Mouse (Mus musculus) heart, postnatal 4 days (tissue): Measurements from ENCODE around the gene Plekhm1. TPM values are rescaled to one million over a fixed set of nuclear protein-coding genes. Genes with fewer than 3 reads are reported as not detected.
"Not testable (repeated sequence)": the region's sequence is repeated elsewhere in the genome, so short reads cannot be mapped to it uniquely, and the experiment has no call there.

Source experiments
- DNase-seq: peaks from one replicate; pipeline ENCODE4 v3.0.0; 2021
- total RNA-seq, 2 experiments: library from RNA; stranded (reverse); gene quantifications; 2 replicates each; pipeline ENCODE4 v1.2.3; 2021

Plekhm1 gene
- total RNA-seq = 1 to 10 TPM; 8.6 to 9.5 TPM

- peak; percentile 96 for DNase-seq
Measured at GRCm38 (mm10) chr11:103411981-103412949, at the start of gene Plekhm1. TSS of gene Plekhm1 (minus strand) at chr11:103412687.

- not testable (repeated sequence) for DNase-seq
Measured at GRCm38 (mm10) chr11:103451105-103451504, 38.6 kb upstream of the Plekhm1 start.

GRCm38 (mm10) chr11:103449721-103450120 lies 37.2 kb upstream of the Plekhm1 start:
- DNase-seq = not testable (repeated sequence)

GRCm38 (mm10) chr11:103443678-103444077 lies 31.2 kb upstream of the Plekhm1 start:
- DNase-seq = no peak

- no peak for DNase-seq
Measured at GRCm38 (mm10) chr11:103436282-103436681, 23.8 kb upstream of the Plekhm1 start.

- no peak for DNase-seq
Measured at GRCm38 (mm10) chr11:103425031-103425430, 12.5 kb upstream of the Plekhm1 start.

GRCm38 (mm10) chr11:103419667-103420066 lies 7.2 kb upstream of the Plekhm1 start:
- DNase-seq = no peak

- DNase-seq = no peak
Measured at GRCm38 (mm10) chr11:103419226-103419625, 6.7 kb upstream of the Plekhm1 start.

- DNase-seq = no peak
Measured at GRCm38 (mm10) chr11:103413516-103413915, 1.0 kb upstream of the Plekhm1 start.

- no peak for DNase-seq
Measured at GRCm38 (mm10) chr11:103412950-103413423, 500 bp upstream of the Plekhm1 start.

GRCm38 (mm10) chr11:103411301-103411700 lies 1.2 kb downstream of the Plekhm1 start:
- DNase-seq = no peak

- DNase-seq = no peak
Measured at GRCm38 (mm10) chr11:103408880-103409279, 3.6 kb downstream of the Plekhm1 start.

- DNase-seq = not testable (repeated sequence)
Measured at GRCm38 (mm10) chr11:103407136-103407535, 5.4 kb downstream of the Plekhm1 start.

- peak; percentile 17 for DNase-seq
Measured at GRCm38 (mm10) chr11:103406551-103406950, 5.9 kb downstream of the Plekhm1 start.

- DNase-seq = no peak
Measured at GRCm38 (mm10) chr11:103405814-103406213, 6.7 kb downstream of the Plekhm1 start.

GRCm38 (mm10) chr11:103404618-103405017 lies 7.9 kb downstream of the Plekhm1 start:
- DNase-seq = no peak

- no peak for DNase-seq
Measured at GRCm38 (mm10) chr11:103403776-103404175, 8.7 kb downstream of the Plekhm1 start.

- DNase-seq = no peak
Measured at GRCm38 (mm10) chr11:103402738-103403137, 9.7 kb downstream of the Plekhm1 start.

GRCm38 (mm10) chr11:103402198-103402597 lies 10.3 kb downstream of the Plekhm1 start:
- peak; percentile 68 for DNase-seq

GRCm38 (mm10) chr11:103399986-103400385 lies 12.5 kb downstream of the Plekhm1 start:
- DNase-seq = no peak

GRCm38 (mm10) chr11:103399050-103399449 lies 13.4 kb downstream of the Plekhm1 start:
- peak; percentile 31 for DNase-seq

- no peak for DNase-seq
Measured at GRCm38 (mm10) chr11:103396682-103397081, 15.8 kb downstream of the Plekhm1 start.

GRCm38 (mm10) chr11:103396236-103396635 lies 16.3 kb downstream of the Plekhm1 start:
- no peak for DNase-seq

- DNase-seq = no peak
Measured at GRCm38 (mm10) chr11:103394604-103395003, 17.9 kb downstream of the Plekhm1 start.
